Mouse (Mus musculus) layer of hippocampus, adult 9-11 months (tissue): Measurements from ENCODE around the gene Lpcat1.

ENCODE experiments used
- DNase-seq: peaks from one replicate; pipeline ENCODE4 v3.0.0; 2022

Lpcat1 gene

GRCm38 (mm10) chr13:73446943-73447342, 20.1 kb upstream of the Lpcat1 start:
- peak; percentile 80 for DNase-seq

- DNase-seq: no peak
These were observed 19.5 kb upstream of the Lpcat1 start for GRCm38 (mm10) chr13:73447478-73447877.

DNA sequence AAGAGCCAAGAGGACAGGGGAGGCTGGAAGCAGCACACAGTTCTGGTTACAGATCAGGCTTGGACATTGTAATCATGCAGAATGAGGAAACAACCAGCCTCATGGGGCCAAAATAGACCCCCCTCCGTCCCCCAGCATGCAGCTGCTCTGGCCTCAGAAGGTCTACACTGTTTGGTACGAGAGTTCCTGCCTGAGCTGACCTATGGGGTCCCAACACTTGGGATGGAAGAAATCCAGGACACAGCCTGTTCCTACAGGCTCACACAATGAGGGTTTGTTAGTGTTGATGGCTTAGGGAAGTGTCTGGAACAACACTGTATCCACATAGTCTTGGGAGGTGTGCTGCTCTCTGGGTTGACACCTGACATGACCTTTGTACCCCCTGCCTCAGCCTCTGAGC, 18.8 kb upstream of the Lpcat1 start:
- DNase-seq: no peak

- DNase-seq: no peak
These were observed 18.3 kb upstream of the Lpcat1 start for GRCm38 (mm10) chr13:73448723-73449122.

GRCm38 (mm10) chr13:73453503-73454217, 13.3 kb upstream of the Lpcat1 start:
- no peak for DNase-seq

- no peak for DNase-seq
These were observed 11.7 kb upstream of the Lpcat1 start for GRCm38 (mm10) chr13:73455328-73455727.

GRCm38 (mm10) chr13:73457301-73457700, 9.7 kb upstream of the Lpcat1 start:
- DNase-seq: no peak

GRCm38 (mm10) chr13:73457741-73458140, 9.3 kb upstream of the Lpcat1 start:
- no peak for DNase-seq

DNA sequence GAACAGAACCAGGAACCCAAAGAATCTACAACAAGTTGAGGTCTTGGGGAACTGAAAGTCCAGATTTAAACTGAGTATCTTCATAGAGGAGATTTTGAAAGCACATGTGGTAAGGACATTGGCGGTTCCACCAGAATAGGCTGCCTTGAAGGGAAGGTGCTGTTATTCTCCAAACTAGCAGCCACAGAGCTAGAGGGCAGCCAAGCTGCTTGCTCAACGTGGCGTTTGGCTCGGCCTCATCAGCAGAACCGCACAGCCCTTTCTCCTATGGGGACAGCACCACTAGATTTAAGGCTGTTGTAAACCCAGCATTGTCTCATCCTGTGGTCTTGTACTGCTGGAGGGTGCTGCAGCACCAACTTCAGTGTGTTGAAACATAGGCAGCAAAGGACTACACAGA, 8.3 kb upstream of the Lpcat1 start:
- peak; percentile 52 for DNase-seq

- peak; percentile 57 for DNase-seq
These were observed 7.7 kb upstream of the Lpcat1 start for GRCm38 (mm10) chr13:73459189-73459850.

DNA sequence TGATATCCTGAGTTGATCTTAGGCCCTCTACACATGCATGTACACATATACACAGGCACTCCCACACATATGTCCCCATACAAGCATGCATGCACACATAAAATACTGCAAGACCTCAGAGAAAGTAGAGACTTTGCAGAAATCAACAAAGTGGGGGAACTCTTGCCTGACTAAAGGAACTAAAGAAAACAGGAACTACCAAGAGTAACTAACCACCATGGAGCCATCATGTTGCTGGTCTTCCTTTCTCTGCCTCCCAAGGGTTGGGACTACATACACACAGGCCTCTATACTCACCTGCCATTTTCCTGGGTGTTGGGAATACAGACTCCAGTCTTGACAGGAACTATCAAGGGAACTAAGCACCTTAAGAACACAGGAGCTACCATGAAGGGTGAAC, 5.4 kb upstream of the Lpcat1 start:
- no peak for DNase-seq

DNA sequence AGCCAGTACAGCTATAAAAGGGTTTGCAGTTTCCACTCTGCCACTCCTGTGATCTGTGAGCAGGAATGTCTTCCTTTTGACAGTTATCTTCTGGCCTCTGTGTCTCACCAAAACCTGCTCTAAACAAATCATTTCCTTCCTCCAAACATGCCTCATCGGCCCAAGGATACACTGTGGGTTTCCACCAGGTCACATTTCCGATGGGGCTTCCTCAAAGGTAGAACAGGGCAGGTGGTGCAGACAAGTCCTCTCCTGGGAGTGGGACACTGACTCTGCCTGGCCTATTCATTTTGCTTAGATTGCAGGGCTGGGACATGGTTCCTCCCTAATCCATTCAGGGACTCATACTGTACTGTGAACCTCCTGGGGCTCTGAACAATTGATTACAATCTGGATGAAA, 1.8 kb upstream of the Lpcat1 start:
- no peak for DNase-seq

DNA sequence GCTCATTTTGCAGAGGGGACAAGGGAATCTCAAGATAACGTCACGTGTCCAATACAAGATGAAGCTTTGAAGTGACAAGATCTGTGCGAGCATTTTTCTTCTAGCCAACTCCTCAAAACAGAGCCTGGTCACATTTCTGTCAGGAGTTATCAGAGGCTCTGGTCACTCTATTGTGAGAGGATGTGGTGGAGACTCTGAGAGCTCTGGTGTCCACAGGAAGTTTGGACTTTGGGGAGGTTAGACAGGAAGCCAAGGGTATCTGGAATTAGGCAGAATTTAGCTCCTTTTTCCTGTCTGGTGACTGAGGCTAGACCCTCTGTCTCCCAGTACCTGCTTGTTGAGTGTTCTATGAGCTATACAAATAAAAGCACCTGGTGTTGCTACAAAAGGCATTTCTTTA, 586 bp upstream of the Lpcat1 start:
- DNase-seq: no peak

GRCm38 (mm10) chr13:73467421-73468237, 632 bp downstream of the Lpcat1 start:
- DNase-seq: no peak

DNA sequence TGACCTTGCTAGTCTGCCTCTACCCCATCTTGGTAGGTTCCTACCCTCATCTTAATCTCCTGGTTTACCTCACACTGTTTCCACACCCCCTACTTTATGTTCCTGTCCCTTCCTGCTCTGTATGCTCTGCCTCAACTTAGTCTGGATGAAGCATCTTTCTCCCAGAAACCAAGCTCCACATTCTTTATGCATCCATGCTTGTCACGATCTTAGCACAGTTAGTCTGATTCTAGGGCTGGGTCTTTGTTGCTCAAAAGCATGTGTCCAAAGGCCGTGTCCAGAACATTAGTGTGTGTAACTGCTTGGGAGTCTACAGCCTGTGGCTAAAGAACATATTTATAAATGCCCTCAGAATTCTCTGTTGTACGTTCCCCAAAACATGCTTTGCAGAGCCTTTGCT, 1.8 kb downstream of the Lpcat1 start:
- no peak for DNase-seq

- DNase-seq: no peak
These were observed 2.4 kb downstream of the Lpcat1 start for GRCm38 (mm10) chr13:73469257-73469967.

- no peak for DNase-seq
These were observed 5.5 kb downstream of the Lpcat1 start for GRCm38 (mm10) chr13:73472481-73472880.

DNA sequence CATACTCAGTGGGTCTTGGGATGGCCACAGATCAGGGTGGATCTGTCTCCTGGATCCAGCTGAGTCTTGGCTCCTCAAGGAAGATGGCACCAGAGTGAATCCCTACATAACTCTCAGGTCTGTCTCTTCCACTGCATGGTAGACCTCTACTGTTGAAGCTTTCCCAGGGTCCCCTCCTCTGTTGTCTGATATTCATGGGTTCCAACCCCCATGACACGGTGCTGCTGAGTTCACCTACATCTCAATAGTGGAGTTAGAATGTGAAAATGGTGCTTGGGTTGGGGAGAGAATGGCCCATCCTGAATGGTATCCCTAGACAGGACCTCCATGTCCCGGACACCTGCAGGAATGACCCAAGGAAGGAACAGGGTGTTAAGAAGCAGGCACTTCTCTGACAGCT, 6.7 kb downstream of the Lpcat1 start:
- DNase-seq: no peak

GRCm38 (mm10) chr13:73474163-73474562, 7.2 kb downstream of the Lpcat1 start:
- DNase-seq: no peak

GRCm38 (mm10) chr13:73475058-73475980, 8.3 kb downstream of the Lpcat1 start:
- no peak for DNase-seq

GRCm38 (mm10) chr13:73476259-73476658, 9.3 kb downstream of the Lpcat1 start:
- DNase-seq: peak; percentile 54

DNA sequence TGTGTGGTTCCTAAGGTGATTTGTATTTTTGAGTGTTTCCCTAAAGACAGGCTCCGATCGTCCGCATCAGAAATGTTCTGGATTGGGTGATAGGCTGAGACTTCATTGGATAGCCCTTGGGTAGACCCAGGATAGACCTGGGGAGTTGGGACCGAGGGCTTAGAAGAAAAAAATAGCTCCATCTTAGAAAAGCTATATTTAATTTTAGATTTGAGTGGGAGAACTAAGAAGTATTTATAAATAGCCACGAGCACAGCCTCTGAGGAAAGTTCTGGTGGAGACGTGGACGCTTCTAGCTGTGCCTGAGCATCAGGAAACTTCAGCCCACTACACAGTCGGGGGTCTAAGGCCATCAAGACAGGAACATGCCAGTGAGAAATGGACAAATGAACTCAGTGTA, 9.8 kb downstream of the Lpcat1 start:
- no peak for DNase-seq
